Mouse (Mus musculus) thymus, adult 2 months (tissue): ENCODE measurements at regions not wholly inside any gene's neighbourhood (a gene's known extent, or its start where the extent isn't known, plus 50 kb on each side); places are given as distances from the start of the nearest gene placed in this dataset.

ENCODE experiments used
- DNase-seq: peaks from one replicate; pipeline ENCODE4 v3.0.0; 2021
- H3K27ac ChIP-seq: fragments of 200-500 bp; 2 replicates; pipeline ENCODE4 v1.5.1; 2012; ENCODE audit warnings: low read length, control low read depth; ENCODE audit not compliant: control insufficient read depth, insufficient read depth
- H3K27me3 ChIP-seq: fragments of 200-500 bp; 2 replicates; pipeline ENCODE4 v1.6.1; 2012; ENCODE audit warnings: mild to moderate bottlenecking, low read length, moderate library complexity, mixed read lengths; ENCODE audit not compliant: control insufficient read depth, insufficient read depth
- H3K36me3 ChIP-seq: fragments of 200-500 bp; 2 replicates; pipeline ENCODE4 v1.6.1; 2012; ENCODE audit warnings: mild to moderate bottlenecking, low read length, moderate library complexity; ENCODE audit not compliant: control insufficient read depth, insufficient read depth
- H3K4me1 ChIP-seq: fragments of 200-500 bp; replicated peaks from 2 replicates; pipeline ENCODE4 v1.6.1; 2012; ENCODE audit warnings: low read length; ENCODE audit not compliant: control insufficient read depth, insufficient read depth
- H3K4me3 ChIP-seq: fragments of 200-500 bp; 2 replicates; pipeline ENCODE4 v1.5.1; 2012; ENCODE audit warnings: mild to moderate bottlenecking, low read length, control low read depth, moderate library complexity; ENCODE audit not compliant: control insufficient read depth, insufficient read depth
- CTCF ChIP-seq: fragments of 200-500 bp; IDR thresholded peaks from 2 replicates; pipeline ENCODE4 v1.5.1; 2012; ENCODE audit warnings: mild to moderate bottlenecking, control low read depth, low read length, moderate library complexity, borderline replicate concordance; ENCODE audit not compliant: control insufficient read depth, poor library complexity, insufficient read depth; ENCODE audit errors: extremely low read depth
- POLR2A ChIP-seq: fragments of 200-500 bp; IDR thresholded peaks from 2 replicates; pipeline ENCODE4 v1.6.1; 2012; ENCODE audit warnings: mild to moderate bottlenecking, low read length, control low read depth, moderate library complexity; ENCODE audit not compliant: control insufficient read depth, poor library complexity, insufficient read depth; ENCODE audit errors: extremely low read depth
- WGBS: fragments of 180-500 bp; shearing (Covaris S2); methylation state at CpG from one replicate; pipeline ENCODE4 v1.1.7; 2018; 5-methylcytosine and 5-hydroxymethylcytosine counted together

- 88% methylated on average over 4 of the region's 4 CpGs for WGBS
Observed at GRCm38 (mm10) chr4:152961677-152962076, 484.0 kb upstream of the Kcnab2 start.

GRCm38 (mm10) chr4:152959627-152960230 is 482.1 kb upstream of the Kcnab2 start:
- H3K36me3 ChIP-seq: no peaks in the 10 kb centered on the region
- DNase-seq: no peak
- TF ChIP-seq CTCF (no peak), POLR2A (no peak)
- H3K27ac ChIP-seq: no peak overlapping the region
- no peaks in the 10 kb centered on the region for H3K27me3 ChIP-seq
- H3K4me1 ChIP-seq: no peaks in the 10 kb centered on the region
- H3K4me3 ChIP-seq: no peak overlapping the region
- WGBS: 73% methylated on average over 12 of the region's 12 CpGs

More at GRCm38 (mm10) chr4:152961677-152962076, 484.0 kb upstream of the Kcnab2 start:
- H3K36me3 ChIP-seq: no peaks in the 10 kb centered on the region
- no peak for DNase-seq
- H3K27me3 ChIP-seq: no peaks in the 10 kb centered on the region
- TF ChIP-seq POLR2A (no peak), CTCF (no peak)
- no peak overlapping the region for H3K4me3 ChIP-seq
- H3K27ac ChIP-seq: no peak overlapping the region
- no peaks in the 10 kb centered on the region for H3K4me1 ChIP-seq

- no peaks in the 10 kb centered on the region for H3K36me3 ChIP-seq
- no peak overlapping the region for H3K27ac ChIP-seq
- TF ChIP-seq POLR2A: no peak
- TF ChIP-seq CTCF: no peak
- H3K27me3 ChIP-seq: no peaks in the 10 kb centered on the region
- H3K4me1 ChIP-seq: no peaks in the 10 kb centered on the region
- DNase-seq: no peak
- no peak overlapping the region for H3K4me3 ChIP-seq
- WGBS: 62% methylated on average over 15 of the region's 15 CpGs
Observed at GRCm38 (mm10) chr4:152953237-152953974, 475.7 kb upstream of the Kcnab2 start.

GRCm38 (mm10) chr4:152948956-152949355 is 471.3 kb upstream of the Kcnab2 start:
- Histone ChIP-seq H3K36me3 (no peaks in the 10 kb centered on the region), H3K27me3 (no peaks in the 10 kb centered on the region), H3K4me1 (no peaks in the 10 kb centered on the region), H3K4me3 (no peak overlapping the region), H3K27ac (no peak overlapping the region)
- whole genome bisulfite sequencing: 79% methylated on average over 7 of the region's 7 CpGs
- DNase-seq: no peak
- TF ChIP-seq CTCF (no peak), POLR2A (no peak)

- Histone ChIP-seq H3K27ac (no peak overlapping the region), H3K4me1 (no peaks in the 10 kb centered on the region), H3K4me3 (no peak overlapping the region), H3K36me3 (no peaks in the 10 kb centered on the region), H3K27me3 (no peaks in the 10 kb centered on the region)
- no peak for TF ChIP-seq POLR2A
- no peak for TF ChIP-seq CTCF
- no peak for DNase-seq
- 93% methylated on average over 8 of the region's 8 CpGs for WGBS
Observed at GRCm38 (mm10) chr4:152941159-152941558, 463.5 kb upstream of the Kcnab2 start.

- no peak for DNase-seq
- H3K4me1 ChIP-seq: no peaks in the 10 kb centered on the region
- no peak overlapping the region for H3K27ac ChIP-seq
- H3K27me3 ChIP-seq: no peaks in the 10 kb centered on the region
- TF ChIP-seq POLR2A (no peak), CTCF (no peak)
- H3K36me3 ChIP-seq: no peaks in the 10 kb centered on the region
- H3K4me3 ChIP-seq: no peak overlapping the region
- WGBS: 64% methylated on average over 2 of the region's 2 CpGs
Observed at GRCm38 (mm10) chr4:152936614-152937013, 458.9 kb upstream of the Kcnab2 start.
